Mouse (Mus musculus) heart, embryonic 11.5 days (tissue): ENCODE results near the gene Gm20767. TPM values are rescaled to one million over a fixed set of nuclear protein-coding genes. Genes with fewer than 3 reads are reported as not detected.
"Not testable (repeated sequence)": the region's sequence is repeated elsewhere in the genome, so short reads cannot be mapped to it uniquely, and the experiment has no call there.

Experiments
- ATAC-seq: fragments of 200-750 bp; cut with Nextera tagmentation; replicated peaks from 2 replicates; pipeline ENCODE4 v1.8.0; 2017; ENCODE audit warnings: moderate library complexity; ENCODE audit not compliant: insufficient number of reproducible peaks, low FRiP score, low TSS enrichment
- H3K27ac ChIP-seq: fragments of 300-500 bp; sonication (generic); 2 replicates; pipeline ENCODE4 v1.5.1; 2014; ENCODE audit warnings: mild to moderate bottlenecking, low read depth, low read length
- H3K27me3 ChIP-seq: fragments of 300-500 bp; sonication (generic); 2 replicates; pipeline ENCODE4 v1.6.1; 2014; ENCODE audit warnings: mild to moderate bottlenecking, low read length, mixed read lengths; ENCODE audit not compliant: control insufficient read depth, insufficient read depth
- H3K36me3 ChIP-seq: fragments of 300-500 bp; sonication (generic); 2 replicates; pipeline ENCODE4 v1.6.1; 2014; ENCODE audit warnings: mild to moderate bottlenecking, low read length, moderate library complexity, mixed read lengths; ENCODE audit not compliant: control insufficient read depth, insufficient read depth
- H3K4me1 ChIP-seq: fragments of 300-500 bp; sonication (generic); 2 replicates; pipeline ENCODE4 v1.6.1; 2014; ENCODE audit warnings: low read length; ENCODE audit not compliant: control insufficient read depth, insufficient read depth
- H3K4me2 ChIP-seq: fragments of 300-500 bp; sonication (generic); 2 replicates; pipeline ENCODE4 v1.6.1; 2014; ENCODE audit warnings: mild to moderate bottlenecking, moderate library complexity
- H3K4me3 ChIP-seq: fragments of 300-500 bp; sonication (generic); 2 replicates; pipeline ENCODE4 v1.5.1; 2014; ENCODE audit warnings: low read depth, low read length
- H3K9ac ChIP-seq: fragments of 300-500 bp; sonication (generic); 2 replicates; pipeline ENCODE4 v1.6.1; 2014; ENCODE audit warnings: mild to moderate bottlenecking, low read depth, low read length, moderate library complexity
- H3K9me3 ChIP-seq: fragments of 300-500 bp; sonication (generic); replicated peaks from 2 replicates; pipeline ENCODE4 v1.6.1; 2016; ENCODE audit warnings: low read length; ENCODE audit not compliant: control insufficient read depth
- WGBS: fragments of 180-500 bp; shearing (Covaris S2); extraction: QIAGEN DNeasy Blood & Tissue Kit; methylation state at CpG from one replicate; pipeline ENCODE4 v1.1.7; 2014; ENCODE audit not compliant: insufficient replicate concordance; 5-methylcytosine and 5-hydroxymethylcytosine counted together
- polyA plus RNA-seq: library from polyadenylated mRNA; unstranded; fragments of >200 nt; fragmentation: Nextera tagmentation; extraction: Ambion mirVana; gene quantifications from 2 replicates; pipeline ENCODE4 v1.2.1, GENCODE M21; 2014

Gm20767 gene
- polyA plus RNA-seq, result not detected in 2 replicates

DNA sequence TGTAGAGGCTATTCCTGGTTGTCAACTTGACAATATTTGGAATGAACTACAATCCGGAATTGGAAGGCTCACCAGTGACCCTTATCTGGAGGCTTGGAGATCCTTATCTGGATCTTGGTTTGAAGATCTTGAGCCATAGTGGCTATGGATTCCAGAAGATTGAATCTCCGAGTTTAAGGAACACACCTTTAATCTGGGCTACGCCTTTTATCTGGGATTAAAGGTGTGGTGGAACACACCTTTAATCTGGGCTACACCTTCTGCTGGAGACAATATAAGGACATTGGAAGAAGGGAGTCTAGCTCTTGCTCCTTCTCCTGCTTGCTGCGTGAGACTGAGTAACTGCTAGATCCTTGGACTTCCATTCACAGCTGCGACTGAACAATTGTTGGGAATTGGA is at the start of gene Gm20767:
TSS of gene Gm20767 (plus strand) at position 301 of the 400 bp plus-strand sequence.
- H3K4me1 ChIP-seq, H3K9ac ChIP-seq, ATAC-seq, H3K9me3 ChIP-seq, H3K4me2 ChIP-seq, H3K27me3 ChIP-seq, H3K27ac ChIP-seq, H3K4me3 ChIP-seq, H3K36me3 ChIP-seq: not testable (repeated sequence)
- WGBS, result 77% methylated on average over 1 of the region's 5 CpGs

DNA sequence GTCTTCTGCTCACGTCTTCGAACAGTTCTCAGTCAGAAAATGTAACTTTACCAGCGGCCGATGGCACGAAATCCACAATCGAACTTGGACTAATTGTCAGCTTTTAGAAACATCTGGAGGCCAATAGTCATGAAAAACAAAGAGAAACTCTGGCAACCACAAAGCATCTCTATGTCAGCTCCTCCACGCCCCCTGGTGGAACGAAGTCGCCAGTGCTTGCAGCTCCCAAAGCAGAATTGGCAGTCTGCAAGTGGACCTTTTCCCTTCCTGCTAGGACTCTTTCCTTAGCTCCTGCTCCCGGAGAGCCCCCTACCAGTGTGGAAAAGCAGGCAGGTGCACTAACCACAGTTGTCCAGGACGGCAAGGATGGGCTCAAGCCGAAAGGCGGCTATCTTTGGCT is 47.1 kb upstream of the Gm20767 start:
- no CpG with 5 or more reads among the region's 13 CpGs for WGBS
- not testable (repeated sequence) for ATAC-seq, H3K27ac ChIP-seq, H3K4me3 ChIP-seq, H3K4me2 ChIP-seq, H3K4me1 ChIP-seq, H3K9ac ChIP-seq, H3K27me3 ChIP-seq, H3K36me3 ChIP-seq, H3K9me3 ChIP-seq

DNA sequence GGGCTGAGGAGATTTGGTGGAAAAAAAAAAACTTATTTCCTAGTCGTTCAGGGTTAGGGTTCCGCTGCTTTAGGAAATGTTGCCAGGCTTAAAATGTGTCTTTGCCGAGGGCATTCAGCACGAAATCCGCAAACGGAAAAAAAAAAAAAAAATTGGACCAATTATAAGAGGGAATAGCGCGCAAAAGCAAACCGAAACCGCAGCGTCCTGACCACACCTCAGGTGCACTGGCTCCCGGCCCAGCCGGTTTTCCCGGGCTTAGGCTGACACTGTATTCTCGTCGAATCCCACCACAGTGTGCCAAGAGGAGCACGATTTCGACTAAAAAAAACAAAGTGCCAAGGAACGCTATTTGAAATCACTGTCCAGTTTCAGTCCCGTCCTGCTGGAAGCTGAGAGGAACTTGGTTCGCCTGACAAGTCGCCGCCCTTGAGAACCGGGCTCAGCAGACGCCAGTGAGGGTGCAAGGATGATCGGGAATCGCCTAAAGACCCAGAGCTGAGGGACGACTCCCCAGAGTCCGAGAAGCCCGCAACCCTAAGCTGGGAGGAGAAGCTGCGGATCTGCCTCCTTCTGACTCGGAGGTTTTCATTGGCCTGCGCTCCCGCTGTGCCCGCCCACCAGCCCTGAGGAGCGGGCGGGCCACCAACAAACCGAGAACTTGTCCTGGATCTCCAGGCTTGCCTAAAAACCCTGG is 43.7 kb upstream of the Gm20767 start:
- H3K9ac ChIP-seq, H3K27me3 ChIP-seq, H3K36me3 ChIP-seq, H3K4me1 ChIP-seq, H3K27ac ChIP-seq, H3K9me3 ChIP-seq: not testable (repeated sequence)
- Histone ChIP-seq H3K4me2 (peak overlapping the region; percentile 41), H3K4me3 (peak overlapping the region; percentile 18)
- peak; percentile 73; the same call in 1 of the 2 replicates for ATAC-seq
- WGBS, result under 1% methylated on average over 22 of the region's 38 CpGs

DNA sequence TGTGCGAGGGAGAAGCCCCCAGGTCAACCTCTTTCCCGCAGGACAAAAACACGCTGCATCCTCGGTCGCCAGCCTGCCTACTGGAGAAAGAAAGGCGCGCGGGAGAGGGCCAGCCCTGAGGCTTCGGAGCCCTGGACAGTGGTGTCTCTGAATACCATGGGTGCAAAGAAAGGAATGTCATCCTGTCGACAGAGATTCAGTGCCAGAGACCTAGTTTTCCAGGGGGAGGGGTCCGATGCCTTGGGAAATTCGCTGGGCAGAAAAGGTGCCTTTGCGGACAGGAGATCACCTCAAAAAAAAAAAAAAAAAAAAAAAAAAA is 43.1 kb upstream of the Gm20767 start:
- Histone ChIP-seq H3K4me3 (0 out of 2 replicates have a peak overlapping the region, but pooled peaks have one; percentile 10), H3K4me2 (peak overlapping the region; percentile 24; the same call in 1 of the 2 replicates)
- not testable (repeated sequence) for H3K9me3 ChIP-seq, H3K4me1 ChIP-seq, H3K9ac ChIP-seq, H3K36me3 ChIP-seq, H3K27ac ChIP-seq, H3K27me3 ChIP-seq
- ATAC-seq, result 0 out of 2 replicates have a peak, but pooled peaks have one; percentile 8
- 0% methylated on average over 5 of the region's 13 CpGs for WGBS

DNA sequence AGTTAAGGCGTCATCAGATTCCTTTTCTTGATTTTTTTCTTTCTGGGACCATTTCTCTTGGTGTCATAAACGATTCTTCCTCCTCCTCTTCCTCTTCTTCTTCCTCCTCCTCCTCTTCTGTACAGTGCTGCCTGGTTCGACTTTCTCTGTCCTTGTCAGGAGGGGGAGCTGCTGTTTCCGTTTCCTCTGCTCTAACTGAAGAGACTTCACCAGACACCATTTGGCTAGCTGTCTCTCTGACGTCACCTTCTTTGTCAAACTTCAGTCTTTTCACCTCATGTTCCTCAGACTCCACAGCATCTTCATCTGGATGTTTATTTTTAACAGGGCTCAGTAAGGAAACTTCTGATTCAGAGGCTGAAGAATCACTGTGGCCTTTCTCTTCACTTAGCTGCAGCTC is 40.7 kb upstream of the Gm20767 start:
- ATAC-seq, result not testable (repeated sequence)
- no CpG with 5 or more reads among the region's 5 CpGs for WGBS

DNA sequence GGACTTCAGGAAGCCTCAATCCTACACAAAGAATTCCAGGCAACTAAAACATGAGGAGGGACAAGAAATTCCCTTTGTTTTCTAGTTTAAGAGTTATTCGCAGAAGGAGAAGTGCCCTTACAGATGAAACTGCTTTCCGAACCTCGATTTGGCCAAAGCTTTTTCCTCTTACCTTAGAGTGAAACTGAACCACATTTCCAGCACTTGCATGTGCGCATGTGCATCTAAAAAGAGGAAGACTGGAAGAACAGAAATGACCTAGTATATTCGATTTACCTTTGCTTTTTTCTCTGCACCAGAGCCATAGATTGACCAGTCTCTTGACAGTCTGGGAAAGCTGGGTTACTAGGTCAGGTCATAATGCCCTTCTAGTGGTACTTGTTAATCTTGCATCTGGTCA is 33.5 kb upstream of the Gm20767 start:
- not testable (repeated sequence) for H3K36me3 ChIP-seq, H3K27ac ChIP-seq, H3K9ac ChIP-seq, H3K4me2 ChIP-seq, H3K9me3 ChIP-seq, ATAC-seq, H3K27me3 ChIP-seq, H3K4me1 ChIP-seq, H3K4me3 ChIP-seq
- no CpG with 5 or more reads among the region's 5 CpGs for WGBS

More for the DNA sequence above, 40.7 kb upstream of the Gm20767 start:
- not testable (repeated sequence) for H3K27me3 ChIP-seq, H3K9me3 ChIP-seq, H3K36me3 ChIP-seq, H3K9ac ChIP-seq, H3K27ac ChIP-seq, H3K4me3 ChIP-seq, H3K4me1 ChIP-seq, H3K4me2 ChIP-seq

DNA sequence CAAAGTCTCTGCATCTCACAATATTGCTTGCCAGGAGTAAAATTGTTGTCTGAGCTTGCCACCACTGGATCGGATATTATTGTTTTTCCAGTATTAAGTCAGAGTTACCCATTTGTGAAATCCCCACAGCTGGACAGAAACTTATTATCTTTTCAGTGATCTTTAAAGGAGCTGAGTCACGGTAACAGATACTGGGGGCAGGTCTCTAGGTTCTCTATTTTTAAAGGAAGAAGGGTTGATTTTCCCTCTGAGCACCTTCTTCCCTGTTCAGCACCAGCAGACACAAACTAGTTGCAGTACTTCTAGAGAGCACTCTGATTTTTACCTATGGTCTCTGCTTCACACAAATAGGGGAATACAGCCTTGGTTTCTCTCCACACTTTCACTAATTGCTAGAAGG is 33.0 kb upstream of the Gm20767 start:
- not testable (repeated sequence) for H3K36me3 ChIP-seq, H3K27ac ChIP-seq, H3K27me3 ChIP-seq, H3K9me3 ChIP-seq, ATAC-seq, H3K4me3 ChIP-seq, H3K9ac ChIP-seq, H3K4me2 ChIP-seq, H3K4me1 ChIP-seq
- 59% methylated on average over 2 of the region's 2 CpGs for WGBS

DNA sequence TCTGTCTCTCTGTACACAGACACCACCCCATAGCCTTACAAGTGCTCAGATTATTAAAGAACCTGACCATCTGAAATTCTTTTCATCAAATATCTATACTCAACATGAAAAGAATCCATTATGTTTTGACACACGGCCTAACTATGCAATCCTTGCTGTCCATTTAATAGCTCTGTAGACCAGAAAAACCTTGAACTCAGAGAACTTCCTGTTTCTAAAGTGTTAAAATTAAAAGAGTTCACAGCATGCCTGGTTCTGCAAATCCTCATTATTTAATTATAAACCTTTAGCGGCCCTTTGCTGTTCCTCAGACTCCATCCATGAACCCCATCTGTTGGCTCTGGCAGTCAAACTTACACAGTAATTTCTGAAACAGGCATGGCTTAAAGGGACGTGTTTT is 2.3 kb downstream of the Gm20767 start:
- WGBS, result 83% methylated on average over 2 of the region's 3 CpGs

DNA sequence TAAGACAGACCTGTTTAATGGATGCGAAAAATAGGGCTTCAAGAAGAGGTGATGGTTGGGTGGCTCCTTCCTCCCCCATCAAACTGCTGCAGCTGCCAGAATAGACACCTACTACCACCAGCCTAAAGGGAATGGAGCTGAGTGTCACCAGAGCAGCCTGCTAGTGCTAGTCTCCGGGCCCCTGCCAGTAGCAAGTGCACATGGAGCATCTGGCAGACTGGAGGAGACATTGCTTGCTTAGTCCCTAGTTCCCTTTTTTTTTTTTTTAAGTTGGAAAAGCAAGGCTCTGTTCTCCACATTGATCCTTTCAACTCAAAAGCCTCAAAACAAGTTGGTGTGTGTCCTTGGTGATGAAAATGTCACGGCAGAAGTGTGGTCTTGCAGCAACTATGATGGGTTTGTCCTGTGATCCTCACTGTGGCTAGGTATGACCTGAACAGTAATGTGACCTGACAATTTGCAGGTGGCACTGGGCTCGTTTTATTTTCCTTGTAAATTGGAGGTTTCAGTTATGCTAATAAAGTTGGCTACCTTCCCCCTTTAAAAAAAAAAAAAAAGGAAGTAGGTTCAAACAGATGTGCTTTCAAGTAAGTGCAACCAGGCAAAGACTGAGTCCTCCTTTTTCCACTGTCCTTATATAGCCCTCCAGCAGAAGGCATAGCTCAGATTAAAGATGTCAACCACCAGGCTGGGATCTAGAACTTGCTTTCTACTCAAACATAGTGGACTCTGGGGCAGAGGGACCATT is 9.8 kb downstream of the Gm20767 start:
- not testable (repeated sequence) for H3K36me3 ChIP-seq, H3K4me2 ChIP-seq, H3K4me3 ChIP-seq, H3K27ac ChIP-seq, ATAC-seq, H3K9me3 ChIP-seq, H3K27me3 ChIP-seq, H3K9ac ChIP-seq, H3K4me1 ChIP-seq
- 54% methylated on average over 3 of the region's 4 CpGs for WGBS

More for the DNA sequence above, 2.3 kb downstream of the Gm20767 start:
- H3K4me2 ChIP-seq, H3K9ac ChIP-seq, H3K27ac ChIP-seq, H3K36me3 ChIP-seq, H3K27me3 ChIP-seq, H3K4me1 ChIP-seq, H3K4me3 ChIP-seq, H3K9me3 ChIP-seq, ATAC-seq: not testable (repeated sequence)
